Mouse (Mus musculus) T-helper 2 cell (primary cell): ENCODE measurements at regions not wholly inside any gene's neighbourhood (a gene's known extent, or its start where the extent isn't known, plus 50 kb on each side); places are given as distances from the start of the nearest gene placed in this dataset.
"Not testable (repeated sequence)": the region's sequence is repeated elsewhere in the genome, so short reads cannot be mapped to it uniquely, and the experiment has no call there.

Experiments used
- in situ Hi-C: fragments of 300-600 bp; cut with MboI, MseI; formaldehyde crosslinking; loops from one replicate; pipeline ENCODE4 v1.15.1; 2025; ENCODE audit warnings: high pct_unique_total_duplicates

GRCm38 (mm10) chr14:17539322-17539721 lies 120.7 kb upstream of the Thrb start:
- in situ Hi-C loops, result no loop called here

GRCm38 (mm10) chr14:17556458-17556857 lies 103.6 kb upstream of the Thrb start:
- in situ Hi-C loops, result no loop called here

- in situ Hi-C loops, result not testable (repeated sequence)
Observed at GRCm38 (mm10) chr14:17560001-17560400, 100.1 kb upstream of the Thrb start.

GRCm38 (mm10) chr14:17567927-17568326 lies 92.1 kb upstream of the Thrb start:
- in situ Hi-C loops, result no loop called here

- in situ Hi-C loops, result no loop called here
Observed at GRCm38 (mm10) chr14:17569087-17569636, 90.9 kb upstream of the Thrb start.

- in situ Hi-C loops, result no loop called here
Observed at GRCm38 (mm10) chr14:17578776-17579175, 81.3 kb upstream of the Thrb start.

- in situ Hi-C loops, result no loop called here
Observed at GRCm38 (mm10) chr14:17589595-17589994, 70.5 kb upstream of the Thrb start.

GRCm38 (mm10) chr14:17599553-17599952 lies 60.5 kb upstream of the Thrb start:
- in situ Hi-C loops, result no loop called here

- in situ Hi-C loops, result no loop called here
Observed at GRCm38 (mm10) chr14:17602357-17602756, 57.7 kb upstream of the Thrb start.

GRCm38 (mm10) chr14:17606018-17606417 lies 54.0 kb upstream of the Thrb start:
- in situ Hi-C loops, result no loop called here

GRCm38 (mm10) chr14:17607186-17607585 lies 52.9 kb upstream of the Thrb start:
- in situ Hi-C loops, result no loop called here
